Mouse (Mus musculus) thymus, postnatal 36 days (tissue): ENCODE measurements at regions not wholly inside any gene's neighbourhood (a gene's known extent, or its start where the extent isn't known, plus 50 kb on each side); places are given as distances from the start of the nearest gene placed in this dataset.

Experiments
- DNase-seq, 2 experiments: peaks; one replicate each; pipeline ENCODE4 v3.0.0; 2022; ENCODE audit warnings: mixed read lengths in 2 of 2

DNA sequence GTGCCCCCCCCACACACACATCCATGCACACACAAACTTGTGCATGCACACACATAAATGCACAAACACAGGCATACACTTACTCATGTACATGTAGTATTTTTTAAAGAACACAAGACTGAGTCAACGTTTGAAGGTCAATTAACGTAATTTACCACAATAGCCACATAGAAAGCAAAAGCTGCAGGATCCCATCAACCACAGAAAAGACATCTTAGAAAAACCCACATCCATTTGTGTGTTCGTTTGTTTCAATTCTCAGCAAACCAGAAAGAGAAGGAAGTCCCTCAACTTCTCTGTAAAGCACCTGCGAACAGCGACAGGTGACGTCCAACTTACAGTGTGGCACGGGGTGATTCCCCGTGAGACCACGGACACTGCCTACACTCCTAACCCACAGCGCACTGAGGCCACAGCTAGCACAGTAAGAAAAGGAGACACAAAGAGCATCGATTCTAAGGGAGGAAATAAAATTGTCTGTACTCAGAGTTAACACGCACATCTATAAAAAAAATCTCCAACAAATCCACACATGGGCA is 53.8 kb downstream of the Dio3 start:
- DNase-seq, result no peak

DNA sequence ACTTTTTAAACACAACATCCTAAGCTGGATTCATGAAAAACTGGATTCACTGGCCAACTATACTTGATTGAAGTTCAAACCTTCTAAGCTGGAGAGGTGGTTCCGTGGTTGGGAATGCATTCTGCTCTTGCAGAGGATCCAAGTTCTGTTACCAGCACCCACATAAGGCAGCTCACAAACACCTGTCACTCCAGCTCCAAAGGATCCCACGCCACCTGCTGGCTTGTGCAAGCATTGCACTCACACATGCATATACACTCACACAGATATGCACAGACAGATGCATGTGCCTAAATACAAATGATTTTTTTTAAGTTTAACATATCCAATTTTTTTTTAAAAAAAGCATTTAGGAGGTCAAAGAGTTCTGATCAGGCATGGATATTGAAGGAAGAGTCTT is 55.7 kb downstream of the Dio3 start:
- no peak for DNase-seq

DNA sequence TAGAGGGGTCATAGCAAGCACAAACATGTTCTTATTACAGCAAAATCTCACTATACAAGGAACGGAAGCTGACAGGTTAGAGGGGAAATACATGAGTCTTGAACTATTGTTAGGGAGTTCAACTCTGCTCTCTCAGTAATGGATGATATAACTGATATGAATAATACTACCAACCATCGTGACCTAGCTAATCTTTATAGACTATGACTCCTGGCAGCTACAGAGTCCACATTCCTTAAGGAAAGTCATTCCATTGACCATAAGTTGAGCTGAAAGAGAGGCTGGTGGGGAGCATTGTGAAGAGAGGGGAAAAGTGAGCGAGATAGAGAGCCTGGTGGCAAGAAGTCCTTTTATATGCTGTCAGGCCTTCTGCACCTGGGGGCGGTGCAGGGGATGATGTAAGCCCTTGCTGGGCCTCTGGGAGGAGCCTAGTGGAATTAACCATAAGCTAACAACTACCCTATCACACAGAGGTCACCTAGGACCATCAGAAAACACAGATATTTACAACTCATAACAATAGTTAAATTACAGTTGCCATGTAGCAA is 65.5 kb downstream of the Dio3 start:
- no peak for DNase-seq

DNA sequence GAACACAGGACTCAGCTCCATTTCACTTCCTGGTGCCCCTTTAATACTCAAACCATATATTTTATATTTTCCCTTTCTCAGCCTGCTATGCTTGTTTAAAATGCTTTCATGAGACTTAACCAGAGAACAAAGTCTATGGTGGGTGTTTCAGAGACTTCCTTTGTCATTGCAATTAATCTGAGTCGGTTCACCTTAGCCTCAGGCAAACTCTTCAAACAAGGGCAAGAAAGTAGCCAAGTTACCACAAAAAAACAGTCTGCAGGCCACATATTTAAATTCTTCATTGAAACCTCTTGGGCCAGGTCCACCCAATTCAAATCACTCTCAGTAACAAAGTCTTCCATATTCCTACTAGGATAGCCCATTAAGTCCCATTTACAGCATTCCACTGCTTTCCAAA is 70.8 kb downstream of the Dio3 start:
- DNase-seq, result no peak

DNA sequence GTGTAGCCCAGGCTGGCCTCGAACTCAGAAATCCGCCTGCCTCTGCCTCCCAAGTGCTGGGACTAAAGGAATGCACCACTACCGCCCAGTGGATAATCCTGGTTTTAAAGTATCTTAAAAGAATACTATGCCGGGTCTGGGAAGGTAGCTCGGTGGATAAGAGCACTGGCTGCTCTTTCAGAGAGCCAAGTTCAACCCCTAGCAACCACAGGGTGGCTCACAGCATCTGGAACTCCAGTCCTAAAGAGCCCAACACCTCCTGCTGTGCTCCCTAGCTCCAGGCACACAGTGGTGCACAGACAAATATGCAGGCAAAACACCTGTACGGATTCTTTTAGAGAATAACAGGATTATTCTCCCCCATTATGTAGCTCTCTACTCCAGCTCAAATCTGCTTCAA is 77.0 kb downstream of the Dio3 start:
- DNase-seq, result no peak

DNA sequence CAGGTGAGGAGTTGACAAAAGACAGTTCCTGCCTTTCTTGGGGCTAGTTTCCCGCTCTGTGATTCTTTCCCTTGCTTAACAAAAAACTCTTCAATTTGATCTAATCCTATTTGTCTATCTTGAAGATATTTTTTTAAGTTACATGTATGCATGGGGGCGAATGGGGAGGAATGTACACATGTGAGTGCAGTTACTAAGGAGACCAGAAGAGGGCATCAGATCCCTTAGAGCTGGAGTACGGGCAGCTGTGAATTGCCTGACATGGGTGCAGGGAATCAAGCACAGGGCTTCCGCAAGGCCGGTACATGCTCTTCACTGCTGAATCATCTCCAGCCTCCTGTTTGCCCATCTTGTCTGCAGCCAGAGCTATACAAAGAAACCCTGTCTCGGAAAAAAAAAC is 79.8 kb upstream of the Ppp2r5c start:
- no peak for DNase-seq

DNA sequence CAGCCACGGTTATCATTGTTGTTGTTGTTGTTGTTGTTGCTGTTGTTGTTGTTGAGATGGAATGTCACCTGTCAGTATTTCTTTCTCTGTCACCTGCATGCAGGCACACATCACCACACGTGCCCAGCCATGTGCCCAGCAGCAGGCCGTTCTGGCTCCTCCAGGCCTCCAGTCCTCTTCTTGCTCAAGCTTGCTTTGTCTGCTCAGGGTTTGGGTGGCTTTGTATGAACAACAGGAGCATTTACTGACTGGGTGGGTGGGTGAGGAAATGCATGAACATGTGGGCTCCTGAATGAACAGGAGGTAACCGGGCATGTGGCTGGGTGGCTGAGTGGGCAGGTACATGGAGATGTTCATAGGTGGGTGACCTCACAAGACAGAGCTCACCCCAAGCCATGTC is 79.1 kb upstream of the Ppp2r5c start:
- no peak for DNase-seq

DNA sequence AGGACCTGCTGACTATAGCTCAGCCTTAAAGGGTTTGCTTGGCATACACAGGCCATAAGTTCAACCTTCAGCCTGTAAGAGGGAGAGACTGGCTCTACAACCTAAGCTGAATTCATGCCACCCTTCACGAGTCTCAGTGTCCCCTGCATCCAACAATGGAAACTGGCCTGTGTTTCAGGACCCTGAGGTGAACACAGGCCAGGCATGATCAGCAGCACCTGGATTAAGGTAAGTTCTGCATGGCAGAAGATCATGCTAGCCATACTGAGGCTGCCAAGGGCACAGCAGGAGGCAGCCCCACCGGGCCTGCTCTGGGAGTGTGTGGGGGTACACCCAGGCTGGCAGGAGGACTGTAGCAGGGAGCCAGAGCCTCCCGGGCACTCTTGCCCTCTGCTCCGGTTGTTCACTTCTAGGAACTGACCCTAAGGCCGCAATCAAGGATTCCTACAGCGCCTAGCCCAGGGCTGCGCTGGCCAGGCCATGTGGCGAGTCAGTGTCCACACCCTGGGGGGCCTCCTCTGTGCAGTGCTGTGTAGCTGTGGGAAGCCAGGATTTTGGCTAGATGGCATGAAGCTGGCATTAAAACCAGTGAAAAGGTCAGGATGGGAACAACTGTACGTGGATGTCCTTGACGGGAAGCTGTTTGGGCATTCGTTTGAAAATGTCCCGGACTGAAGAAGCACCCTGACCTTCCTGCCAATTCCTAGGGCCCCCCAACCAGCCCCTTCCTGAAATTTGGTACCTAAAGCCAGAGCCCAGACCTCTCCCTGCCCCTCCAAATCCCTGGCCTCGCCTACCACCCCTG is 74.8 kb upstream of the Ppp2r5c start:
- no peak for DNase-seq

DNA sequence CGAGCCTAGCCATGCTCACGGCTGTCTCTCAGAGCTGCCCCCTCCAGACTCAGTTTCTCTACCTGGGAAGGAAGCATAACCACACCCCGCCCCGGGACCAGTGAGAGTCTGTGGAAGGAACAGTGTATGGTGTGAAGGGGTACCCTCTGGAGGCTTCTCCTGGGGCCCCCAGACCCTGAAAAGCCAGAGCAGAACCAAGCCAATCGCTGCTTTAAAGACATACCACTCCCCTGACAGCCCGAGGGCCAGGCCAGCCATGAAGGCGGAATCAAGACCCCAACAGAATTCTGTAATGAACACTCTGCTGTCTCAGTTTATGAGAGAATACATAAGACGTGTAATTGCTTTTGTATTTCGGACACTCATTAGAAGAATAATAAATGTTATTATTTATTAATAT is 73.9 kb upstream of the Ppp2r5c start:
- no peak for DNase-seq

DNA sequence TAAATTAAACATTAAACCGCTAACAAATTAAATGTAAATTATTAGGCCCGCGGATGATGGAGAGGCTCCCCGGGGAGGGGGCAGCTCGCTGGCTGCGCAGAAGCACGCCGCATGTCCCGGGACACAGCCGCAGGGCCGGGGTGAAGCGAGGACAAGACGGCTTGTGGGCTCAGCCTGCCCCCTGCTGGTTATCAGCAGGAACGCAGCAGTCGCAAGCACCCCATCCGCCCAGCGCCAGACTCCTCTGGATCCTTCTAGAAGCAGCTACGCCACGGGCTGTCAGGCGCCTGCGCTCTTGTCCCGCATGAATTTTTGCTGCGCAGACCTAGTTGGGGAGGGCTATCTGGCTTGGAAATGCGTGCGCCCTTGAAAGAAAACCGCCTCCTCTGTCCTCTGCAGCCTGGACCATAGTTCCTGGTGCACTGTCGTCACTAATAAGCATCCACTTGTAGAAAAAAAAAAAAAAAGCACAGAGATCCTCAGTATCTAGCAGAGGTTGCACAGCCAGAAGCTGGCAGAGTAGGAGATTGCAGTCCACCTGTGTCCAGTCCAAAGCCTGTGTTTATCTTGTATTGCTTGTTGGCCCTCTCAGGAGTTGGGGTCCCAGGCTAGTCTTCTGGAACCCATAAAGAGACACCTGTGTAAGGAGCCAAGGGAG is 73.4 kb upstream of the Ppp2r5c start:
- peak; percentile 66 to 67 for DNase-seq

DNA sequence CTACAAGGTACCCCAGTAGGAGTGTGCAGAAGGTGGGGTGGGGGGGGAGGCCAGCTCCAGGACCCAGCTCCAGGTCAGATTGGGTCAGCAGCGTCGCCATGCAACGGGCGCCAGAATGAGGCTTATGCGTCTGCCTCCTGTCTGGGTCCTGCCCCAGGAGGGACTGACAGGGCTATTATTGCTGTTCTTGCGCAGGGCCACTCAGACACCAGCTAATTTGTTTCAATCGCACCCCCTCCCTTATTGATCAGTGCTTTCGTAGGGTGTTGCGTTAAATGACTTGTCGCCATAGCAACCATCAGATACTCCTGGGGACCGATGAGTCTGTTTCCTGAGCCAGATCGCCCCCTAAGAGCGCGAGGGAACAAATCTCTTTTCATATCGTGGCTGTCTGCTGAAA is 71.8 kb upstream of the Ppp2r5c start:
- DNase-seq, result no peak

DNA sequence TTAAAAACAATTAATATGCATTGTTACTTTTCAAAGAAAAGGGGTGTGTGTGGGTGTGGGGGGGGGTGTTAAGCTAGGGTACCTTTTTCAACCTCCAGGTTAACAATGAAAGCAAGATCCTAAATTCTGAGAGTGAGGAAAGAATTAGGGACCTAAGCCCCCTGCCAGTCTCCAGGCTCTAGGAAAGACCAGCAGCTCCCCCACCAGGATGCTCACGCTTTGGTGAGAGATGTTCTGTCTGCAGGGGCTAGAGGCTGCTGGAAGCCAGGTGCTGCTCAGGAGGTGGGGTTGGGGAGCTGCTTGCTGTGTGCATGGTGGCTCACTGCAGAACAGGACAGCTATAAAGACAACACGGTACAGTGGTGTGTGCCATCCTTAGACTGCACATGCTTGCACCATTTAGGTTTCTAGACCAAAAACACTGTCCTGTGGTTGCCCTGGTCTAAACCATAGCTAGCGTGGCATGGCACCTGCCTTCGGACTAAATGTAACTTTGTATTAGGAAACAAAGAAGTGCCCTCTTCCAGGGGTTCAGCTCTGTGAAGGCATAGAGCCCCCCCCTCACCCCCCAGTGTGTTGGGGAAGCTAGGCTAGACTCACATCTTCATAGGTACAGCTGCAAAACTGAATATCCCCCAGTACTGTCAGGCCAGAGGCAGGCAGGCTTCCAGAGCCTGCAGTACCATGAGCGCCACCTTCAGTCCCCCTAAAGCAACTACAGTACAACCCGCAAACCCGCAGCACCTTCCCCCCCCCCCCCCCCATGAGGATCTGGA is 70.7 kb upstream of the Ppp2r5c start:
- no peak for DNase-seq

DNA sequence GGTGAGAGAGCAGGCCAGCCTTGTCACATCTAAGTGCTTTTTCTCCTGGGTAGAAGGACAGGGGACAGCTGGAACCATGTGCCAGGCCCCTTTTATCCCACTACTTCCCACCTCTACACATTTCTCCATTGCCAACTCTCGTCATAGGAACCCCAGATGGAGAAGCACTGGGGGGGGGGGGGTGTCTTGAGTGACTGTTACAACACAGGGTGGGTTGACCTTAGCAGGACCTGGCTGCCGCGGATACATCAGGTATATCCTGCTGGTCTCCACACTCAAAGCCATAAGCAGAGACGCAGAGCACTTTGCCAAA is 70.1 kb upstream of the Ppp2r5c start:
- DNase-seq, result no peak

DNA sequence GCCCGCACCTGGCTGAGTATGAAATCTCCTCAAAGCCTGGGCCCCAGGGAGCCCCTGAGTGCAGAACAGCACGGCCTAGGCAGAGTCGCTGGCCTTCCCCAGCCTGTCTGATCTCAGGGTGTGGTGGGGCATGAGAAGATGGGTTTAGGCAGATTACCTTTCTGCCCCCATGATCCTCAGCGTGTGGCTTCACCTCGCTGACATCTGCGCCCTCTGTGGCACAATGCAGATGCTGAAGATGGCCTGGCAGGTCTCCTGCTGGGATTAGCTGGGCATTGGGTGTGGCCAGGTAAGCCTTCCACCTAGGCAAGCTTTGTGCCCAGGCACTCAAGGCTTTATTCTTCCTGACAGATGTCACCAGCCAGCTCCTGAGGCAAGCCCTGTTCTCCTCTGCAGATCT is 69.6 kb upstream of the Ppp2r5c start:
- no peak for DNase-seq

DNA sequence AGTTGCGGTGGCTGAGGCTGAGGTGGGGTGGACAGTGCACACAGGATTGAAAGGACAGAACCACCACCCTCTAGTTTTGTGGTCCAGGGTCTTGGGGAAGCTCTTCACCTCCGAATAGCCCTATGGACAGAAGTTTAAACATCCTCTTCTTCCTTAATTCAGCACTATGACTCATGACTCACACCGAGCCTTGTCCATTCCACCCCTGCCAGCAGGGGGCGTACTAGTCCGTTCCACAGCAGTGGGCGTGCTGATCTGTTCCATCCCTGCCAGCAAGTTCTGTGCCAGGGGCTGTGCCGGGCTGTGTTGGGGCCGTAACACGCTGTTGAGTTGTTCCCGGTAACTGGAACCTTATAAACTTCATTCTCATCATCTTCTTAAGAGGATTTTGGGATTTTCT is 69.2 kb upstream of the Ppp2r5c start:
- DNase-seq, result peak in 1 of 2 experiments; percentile 30

DNA sequence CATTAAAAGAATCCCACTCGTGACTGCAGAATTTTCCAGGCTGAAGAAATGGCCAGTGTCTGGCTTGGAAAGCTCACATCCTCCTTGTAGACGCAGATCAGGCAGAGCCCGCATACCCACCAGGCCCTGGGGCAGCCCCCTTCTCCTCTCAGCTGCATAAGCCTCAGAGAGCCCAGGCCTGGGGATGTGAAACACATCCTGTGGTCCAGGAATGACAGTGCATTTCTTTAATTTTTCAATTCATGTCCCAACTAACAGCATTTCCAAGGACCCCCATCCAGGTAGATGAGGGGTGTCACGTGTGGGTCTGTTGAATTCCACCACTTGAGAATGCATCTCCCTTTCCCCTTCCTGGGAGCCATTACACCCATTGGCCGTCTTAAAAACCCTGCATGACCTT is 68.6 kb upstream of the Ppp2r5c start:
- no peak for DNase-seq

DNA sequence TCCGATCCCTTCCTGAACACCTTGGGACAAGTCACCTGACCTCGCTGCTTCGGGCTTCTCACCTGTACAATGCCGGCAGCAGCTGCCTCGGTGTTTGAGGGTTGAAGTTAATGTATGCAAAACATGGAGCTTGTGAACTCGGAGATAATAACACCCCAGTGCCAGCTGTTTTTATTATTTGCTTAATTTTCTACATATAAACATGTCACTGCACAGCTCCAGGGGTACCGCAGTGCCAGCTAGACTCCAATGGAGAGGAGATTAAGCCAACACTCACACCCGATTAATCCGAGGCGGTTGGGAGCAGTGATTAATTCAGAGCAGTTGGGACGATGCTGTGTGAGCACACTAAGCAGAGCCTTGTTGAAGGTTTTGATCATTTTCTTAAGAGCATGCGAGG is 67.2 kb upstream of the Ppp2r5c start:
- DNase-seq, result no peak

DNA sequence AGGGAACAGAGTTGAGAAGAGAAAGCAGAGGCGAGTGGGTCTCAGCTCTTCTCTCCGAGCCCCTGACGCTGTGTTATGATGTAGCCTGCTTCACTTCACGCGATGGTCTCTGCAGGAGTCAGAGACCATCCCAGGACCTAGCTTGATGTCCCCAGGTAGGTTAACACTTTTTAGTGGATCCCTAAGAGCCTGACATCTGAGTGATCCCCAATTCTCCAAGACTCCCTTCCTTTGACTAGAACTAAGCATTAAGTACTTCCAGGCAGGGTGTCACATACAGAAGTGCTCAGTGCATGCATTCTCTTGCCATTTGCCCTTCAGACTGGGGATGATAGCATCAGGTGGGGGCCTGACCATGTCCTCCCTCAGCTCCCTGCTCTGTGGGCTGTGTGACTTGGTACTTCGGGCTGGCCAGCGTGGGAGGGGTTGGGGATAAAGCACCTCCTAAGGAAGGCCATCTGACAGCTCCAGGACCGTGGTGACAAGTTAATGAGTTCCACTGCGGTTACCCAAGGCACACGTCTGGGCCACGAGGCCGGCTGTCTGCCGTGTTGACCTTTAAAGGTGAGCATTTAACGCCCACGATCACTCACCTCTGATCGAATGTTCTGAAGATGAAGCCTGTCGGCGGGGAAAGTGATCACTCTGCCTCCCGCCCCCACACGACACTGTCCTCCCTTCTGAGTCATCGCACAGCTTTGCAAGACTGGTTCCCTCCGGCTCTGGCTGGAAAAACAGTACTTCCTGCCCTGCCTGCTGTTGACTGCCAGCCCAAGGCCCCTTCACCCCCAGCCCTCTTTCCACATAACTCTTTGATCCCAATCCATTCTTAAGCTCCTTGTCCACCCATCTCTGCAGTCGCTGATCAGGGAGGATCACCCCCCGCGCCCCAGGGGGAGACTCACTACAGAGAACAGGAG is 65.8 kb upstream of the Ppp2r5c start:
- DNase-seq, result no peak

DNA sequence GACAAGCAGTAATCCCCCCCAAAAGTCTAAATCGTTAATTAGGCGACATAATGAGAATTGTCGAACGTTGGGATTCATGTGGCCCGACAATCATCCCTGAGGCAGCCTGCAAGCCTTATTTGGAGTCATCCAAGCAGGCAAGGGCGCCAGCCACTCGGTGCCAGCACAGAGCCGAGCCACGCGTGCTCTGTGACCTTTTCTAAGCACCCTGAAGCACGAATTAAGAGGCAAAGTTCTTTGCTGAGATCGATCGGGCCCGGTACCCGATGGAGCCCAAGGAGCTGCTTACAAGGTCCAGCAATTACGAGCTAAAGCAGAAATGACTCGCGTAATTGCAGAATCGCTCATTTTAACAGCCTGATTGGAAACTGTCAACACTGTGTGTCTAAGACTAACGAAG is 61.9 kb upstream of the Ppp2r5c start:
- no peak for DNase-seq

DNA sequence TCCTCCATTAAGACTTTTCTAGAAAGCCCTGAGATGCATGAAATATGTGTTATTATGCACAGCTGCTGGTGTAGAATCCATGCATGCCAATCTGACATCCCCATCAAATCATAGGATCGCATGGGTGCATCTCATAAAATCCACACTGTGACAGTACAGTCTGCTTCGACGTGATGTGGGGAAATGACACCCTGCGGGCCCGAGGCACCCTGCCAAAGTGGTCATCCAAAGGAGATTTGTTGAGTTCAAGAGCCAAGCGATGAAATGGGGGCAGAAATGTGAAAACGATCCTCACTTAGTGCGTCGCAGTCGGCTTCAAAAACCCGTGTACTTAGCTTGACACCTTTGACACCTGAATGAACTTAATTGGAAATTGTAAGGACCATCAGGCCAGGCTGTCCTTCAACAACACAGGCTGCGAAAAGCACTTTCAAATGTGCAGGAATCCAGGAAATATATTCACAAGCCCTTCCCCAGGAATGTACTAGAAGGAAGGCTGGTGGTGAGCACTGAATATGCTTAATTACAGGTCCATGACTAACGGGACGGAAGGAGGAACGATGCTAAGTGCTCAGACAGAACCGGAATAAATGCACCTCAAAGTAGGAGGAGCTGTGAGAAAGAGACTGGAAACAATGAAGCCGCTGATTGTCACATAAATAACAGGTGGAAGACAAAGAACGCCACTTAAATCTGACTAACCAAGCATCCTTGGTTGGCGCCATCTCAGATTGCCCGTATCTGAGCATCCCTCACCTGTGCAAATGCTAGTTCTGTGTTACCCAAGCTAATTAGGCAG is 60.9 kb upstream of the Ppp2r5c start:
- DNase-seq, result no peak

DNA sequence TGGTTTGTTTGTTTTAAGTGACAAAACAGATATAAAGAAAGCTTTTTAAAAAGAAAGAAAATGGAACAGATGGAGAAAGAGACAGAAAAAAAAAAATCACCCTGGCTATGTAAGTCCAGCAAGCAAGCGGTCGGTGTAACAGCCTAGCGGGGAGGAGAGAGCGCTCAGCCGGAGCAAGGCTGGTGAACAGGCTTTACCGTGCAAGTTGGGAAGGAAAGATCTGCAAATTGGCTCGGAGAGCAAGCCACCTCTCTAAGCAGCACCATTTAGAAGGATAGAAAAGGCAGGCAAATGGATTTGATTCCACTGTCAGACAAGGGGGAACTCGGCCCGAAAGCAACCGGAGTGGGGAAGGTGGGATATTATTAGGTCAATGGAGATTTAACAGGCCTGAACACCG is 59.9 kb upstream of the Ppp2r5c start:
- DNase-seq, result no peak

DNA sequence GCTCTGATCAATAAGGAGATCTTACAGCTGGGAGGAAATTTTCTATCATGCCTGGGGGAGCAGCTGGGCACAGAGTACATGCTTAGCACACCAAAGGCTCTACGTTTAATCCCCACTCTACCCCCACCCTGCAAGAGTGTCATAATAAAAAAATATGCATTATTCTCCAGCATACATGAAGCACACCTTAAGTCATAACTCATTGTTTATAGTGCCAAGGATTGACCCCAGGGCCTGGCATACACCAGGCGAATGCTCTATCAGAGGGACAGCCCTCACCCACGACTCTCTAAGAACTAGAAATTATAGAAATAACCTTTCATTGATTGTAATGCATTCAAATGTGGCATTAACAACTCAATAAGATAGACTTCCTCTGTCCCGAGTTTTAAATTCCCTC is 59.4 kb upstream of the Ppp2r5c start:
- DNase-seq, result no peak
